Comparison of ENCODE assay signal across 8 mouse cellular contexts in genomic region chr17:24881738-24882440, GRCm38 (mm10). TPM values are rescaled to one million over a fixed set of nuclear protein-coding genes. Genes with fewer than 3 reads are reported as not detected.
A peak's percentile ranks its signal among the peaks of the same experiment; 100 is the strongest.
DNase-seq lines count a peak whose midpoint lies in the region; ATAC-seq and TF ChIP-seq lines count a peak whose summit lies in the region.

No protein-coding gene starts in this region.

- H3K27ac ChIP-seq in hindbrain, embryonic 13.5 days = no peak overlapping the region
- no peak overlapping the region for H3K27ac ChIP-seq in hindbrain, embryonic 12.5 days
- H3K27ac ChIP-seq in ES-Bruce4 (ENCODE audit: insufficient read depth, low read length) = no peak overlapping the region

- 56% methylated on average over 7 of the region's 7 CpGs for WGBS in hindbrain, embryonic 13.5 days
- 52% methylated on average over 7 of the region's 7 CpGs for WGBS in hindbrain, embryonic 12.5 days

- no peak for TF ChIP-seq EP300 in ES-Bruce4 (IDR thresholded peaks at IDR 0.05; ENCODE audit: insufficient read depth, low read depth, low read length)

- H3K36me3 ChIP-seq in hindbrain, embryonic 13.5 days = peaks cover 26% of the 10 kb centered on the region
- peaks cover 23% of the 10 kb centered on the region; the same call in 1 of the 2 replicates for H3K36me3 ChIP-seq in hindbrain, embryonic 12.5 days
- 0 out of 2 replicates have a peak, but pooled peaks cover 3% of the 10 kb centered on the region for H3K36me3 ChIP-seq in ES-Bruce4 (ENCODE audit: control insufficient read depth, insufficient read depth, low read length, poor library complexity, severe bottlenecking)

- H3K9me3 ChIP-seq in hindbrain, embryonic 13.5 days = no peaks in the 10 kb centered on the region
- H3K9me3 ChIP-seq in hindbrain, embryonic 12.5 days (replicated peaks) = no peaks in the 10 kb centered on the region
- no peaks in the 10 kb centered on the region for H3K9me3 ChIP-seq in ES-Bruce4 (replicated peaks; ENCODE audit: control insufficient read depth, insufficient read depth, low read length, poor library complexity, severe bottlenecking)

- H3K27me3 ChIP-seq in hindbrain, embryonic 13.5 days = no peaks in the 10 kb centered on the region
- no peaks in the 10 kb centered on the region for H3K27me3 ChIP-seq in hindbrain, embryonic 12.5 days
- no peaks in the 10 kb centered on the region for H3K27me3 ChIP-seq in ES-Bruce4 (ENCODE audit: control insufficient read depth, insufficient read depth, low read length, poor library complexity, severe bottlenecking)

- no peak overlapping the region for H3K4me2 ChIP-seq in hindbrain, embryonic 13.5 days
- H3K4me2 ChIP-seq in hindbrain, embryonic 12.5 days (replicated peaks) = no peak overlapping the region

- DNase-seq in 3T3-L1 (ENCODE audit: low read depth, low spot score) = peak; percentile 77
- DNase-seq in right cerebral cortex, postnatal 25 days = no peak
- no peak for DNase-seq in left cerebral cortex, adult 8-10 months (ENCODE audit: low spot score in 2 of 2)
- DNase-seq in urinary bladder, adult 2 months (ENCODE audit: low spot score) = no peak

- ATAC-seq in hindbrain, embryonic 13.5 days (ENCODE audit: low FRiP score) = no peak
- no peak for ATAC-seq in hindbrain, embryonic 12.5 days (ENCODE audit: low FRiP score)
- peak; percentile 43 for ATAC-seq in granulocyte monocyte progenitor cell, adult 5-6 weeks (replicated peaks; ENCODE audit: poor library complexity, severe bottlenecking)

- peak; percentile 72 for TF ChIP-seq CTCF in ES-Bruce4 (IDR thresholded peaks at IDR 0.05; ENCODE audit: low read depth, low read length)

- H3K4me3 ChIP-seq in hindbrain, embryonic 13.5 days = no peak overlapping the region
- no peak overlapping the region for H3K4me3 ChIP-seq in hindbrain, embryonic 12.5 days
- peak overlapping the region; percentile 5 for H3K4me3 ChIP-seq in ES-Bruce4 (ENCODE audit: low read depth, low read length)

- no peak for TF ChIP-seq POLR2A in ES-Bruce4 (IDR thresholded peaks at IDR 0.05; ENCODE audit: insufficient read depth, low read length)

- H3K4me1 ChIP-seq in hindbrain, embryonic 13.5 days (replicated peaks) = peaks cover 15% of the 10 kb centered on the region
- H3K4me1 ChIP-seq in hindbrain, embryonic 12.5 days = peaks cover 11% of the 10 kb centered on the region
- H3K4me1 ChIP-seq in ES-Bruce4 (ENCODE audit: control insufficient read depth, insufficient read depth, low read length) = no peaks in the 10 kb centered on the region

- 0 out of 2 replicates have a peak overlapping the region, but pooled peaks have one; percentile 5 for H3K9ac ChIP-seq in hindbrain, embryonic 13.5 days
- H3K9ac ChIP-seq in hindbrain, embryonic 12.5 days = no peak overlapping the region
- H3K9ac ChIP-seq in ES-Bruce4 (ENCODE audit: low read depth, poor library complexity, severe bottlenecking) = no peak overlapping the region

RNA-seq across cellular contexts. Expression of gene Nubp2, which starts 4.3 kb away (rescaled TPM):
- polyA plus RNA-seq in hindbrain, embryonic 13.5 days (2015; fragmentation: Nextera tagmentation; extraction: Ambion mirVana) = 71.3 and 74.4 TPM in 2 replicates
- polyA plus RNA-seq in hindbrain, embryonic 12.5 days (2016; fragmentation: Nextera tagmentation; extraction: Ambion mirVana) = 62.3 and 63.5 TPM in 2 replicates
- polyA plus RNA-seq in ES-Bruce4 (2011; ENCODE audit: insufficient read depth, insufficient read length, low read depth, missing spikeins) = 29.8 and 39.0 TPM in 2 replicates
- 103 and 108 TPM in 2 replicates for total RNA-seq in granulocyte monocyte progenitor cell, adult 5-6 weeks (2014; fragmentation: Nextera tagmentation)
- 42.8 and 48.2 TPM in 2 replicates for total RNA-seq in granulocyte monocyte progenitor cell, adult 5-6 weeks (2017)
- total RNA-seq in left cerebral cortex, adult 8-10 months (2022) = 10 to 100 TPM; 28.1 to 33.7 (median 32.0) TPM
- 17.6 and 22.4 TPM in 2 replicates for polyA plus RNA-seq in urinary bladder, adult 2 months (2012; rRNA removed)

RNA-seq across cellular contexts. Expression of gene Spsb3, which starts 4.6 kb away (rescaled TPM):
- polyA plus RNA-seq in hindbrain, embryonic 13.5 days (2015; fragmentation: Nextera tagmentation; extraction: Ambion mirVana) = 72.8 and 80.0 TPM in 2 replicates
- 51.5 and 54.8 TPM in 2 replicates for polyA plus RNA-seq in hindbrain, embryonic 12.5 days (2016; fragmentation: Nextera tagmentation; extraction: Ambion mirVana)
- polyA plus RNA-seq in ES-Bruce4 (2011; ENCODE audit: insufficient read depth, insufficient read length, low read depth, missing spikeins) = 10.5 and 13.8 TPM in 2 replicates
- total RNA-seq in granulocyte monocyte progenitor cell, adult 5-6 weeks (2014; fragmentation: Nextera tagmentation) = 15.7 and 29.3 TPM in 2 replicates
- total RNA-seq in granulocyte monocyte progenitor cell, adult 5-6 weeks (2017) = 10.4 and 15.8 TPM in 2 replicates
- 10 to 100 TPM; 51.6 to 57.5 (median 55.3) TPM for total RNA-seq in left cerebral cortex, adult 8-10 months (2022)
- 30.2 and 34.8 TPM in 2 replicates for polyA plus RNA-seq in urinary bladder, adult 2 months (2012; rRNA removed)

RNA-seq across cellular contexts. Expression of gene Eme2, which starts 13.0 kb away (rescaled TPM):
- polyA plus RNA-seq in hindbrain, embryonic 13.5 days (2015; fragmentation: Nextera tagmentation; extraction: Ambion mirVana) = 31.4 and 31.8 TPM in 2 replicates
- 39.3 and 45.5 TPM in 2 replicates for polyA plus RNA-seq in hindbrain, embryonic 12.5 days (2016; fragmentation: Nextera tagmentation; extraction: Ambion mirVana)
- 4.0 and 6.8 TPM in 2 replicates for polyA plus RNA-seq in ES-Bruce4 (2011; ENCODE audit: insufficient read depth, insufficient read length, low read depth, missing spikeins)
- total RNA-seq in granulocyte monocyte progenitor cell, adult 5-6 weeks (2014; fragmentation: Nextera tagmentation) = 8.9 and 15.1 TPM in 2 replicates
- total RNA-seq in granulocyte monocyte progenitor cell, adult 5-6 weeks (2017) = 12.5 and 14.9 TPM in 2 replicates
- 10 to 100 TPM; 44.3 to 57.5 (median 48.6) TPM for total RNA-seq in left cerebral cortex, adult 8-10 months (2022)
- 34.7 and 40.0 TPM in 2 replicates for polyA plus RNA-seq in urinary bladder, adult 2 months (2012; rRNA removed)

RNA-seq across cellular contexts. Expression of gene Mrps34, which starts 13.0 kb away (rescaled TPM):
- polyA plus RNA-seq in hindbrain, embryonic 13.5 days (2015; fragmentation: Nextera tagmentation; extraction: Ambion mirVana) = 77.0 and 77.6 TPM in 2 replicates
- polyA plus RNA-seq in hindbrain, embryonic 12.5 days (2016; fragmentation: Nextera tagmentation; extraction: Ambion mirVana) = 85.1 and 86.7 TPM in 2 replicates
- 29.9 and 35.5 TPM in 2 replicates for polyA plus RNA-seq in ES-Bruce4 (2011; ENCODE audit: insufficient read depth, insufficient read length, low read depth, missing spikeins)
- total RNA-seq in granulocyte monocyte progenitor cell, adult 5-6 weeks (2014; fragmentation: Nextera tagmentation) = 62.0 and 75.0 TPM in 2 replicates
- total RNA-seq in granulocyte monocyte progenitor cell, adult 5-6 weeks (2017) = 36.7 and 41.9 TPM in 2 replicates
- total RNA-seq in left cerebral cortex, adult 8-10 months (2022) = 10 to 100 TPM; 65.0 to 73.3 (median 69.1) TPM
- polyA plus RNA-seq in urinary bladder, adult 2 months (2012; rRNA removed) = 75.8 and 85.5 TPM in 2 replicates

RNA-seq across cellular contexts. Expression of gene Nme3, which starts 14.4 kb away (rescaled TPM):
- 78.4 and 82.7 TPM in 2 replicates for polyA plus RNA-seq in hindbrain, embryonic 13.5 days (2015; fragmentation: Nextera tagmentation; extraction: Ambion mirVana)
- polyA plus RNA-seq in hindbrain, embryonic 12.5 days (2016; fragmentation: Nextera tagmentation; extraction: Ambion mirVana) = 49.8 and 50.4 TPM in 2 replicates
- 31.1 and 32.3 TPM in 2 replicates for polyA plus RNA-seq in ES-Bruce4 (2011; ENCODE audit: insufficient read depth, insufficient read length, low read depth, missing spikeins)
- total RNA-seq in granulocyte monocyte progenitor cell, adult 5-6 weeks (2014; fragmentation: Nextera tagmentation) = 18.8 and 22.9 TPM in 2 replicates
- total RNA-seq in granulocyte monocyte progenitor cell, adult 5-6 weeks (2017) = 21.2 and 27.1 TPM in 2 replicates
- total RNA-seq in left cerebral cortex, adult 8-10 months (2022) = 10 to 100 TPM; 43.5 to 59.7 (median 55.1) TPM
- polyA plus RNA-seq in urinary bladder, adult 2 months (2012; rRNA removed) = 64.2 and 64.4 TPM in 2 replicates
